Mouse (Mus musculus): ENCODE data around the gene Mrtfb.

GRCm38 (mm10) chr16:13437770-13438372 lies 181.6 kb downstream of the Mrtfb start:
- no peak for TF ChIP-seq CTCF (conservative IDR thresholded peaks at IDR 0.05; ENCODE audit: low read length)
- TF ChIP-seq NANOG (IDR thresholded peaks at IDR 0.05; ENCODE audit: borderline replicate concordance, low read length) = no peak
- TF ChIP-seq POU5F1 (IDR thresholded peaks at IDR 0.05; ENCODE audit: borderline replicate concordance, low read length) = no peak
